ENCODE assay signal across 10 mouse cellular contexts in genomic region chr5:30593811-30594504, GRCm38 (mm10). TPM values are rescaled to one million over a fixed set of nuclear protein-coding genes. Genes with fewer than 3 reads are reported as not detected.
DNase-seq lines count a peak whose midpoint lies in the region; ATAC-seq and TF ChIP-seq lines count a peak whose summit lies in the region.
"Had no signal": no experiment of that assay in that cellular context is flagged by ENCODE, and none has a peak within 500 bp of the region (broad histone marks: within the 10 kb centered on the region; RNA-seq: fewer than 3 reads in every experiment).

No protein-coding gene starts in this region.

- TF ChIP-seq CTCF in lung, postnatal 0 days (IDR thresholded peaks at IDR 0.05), result no peak

- H3K4me2 ChIP-seq in kidney, embryonic 16.5 days (replicated peaks; ENCODE audit: low read depth, low read length), result no peak overlapping the region
- no peak overlapping the region; the same call in none of the 2 replicates for H3K4me2 ChIP-seq in heart, embryonic 11.5 days
- H3K4me2 ChIP-seq in lung, postnatal 0 days (replicated peaks; ENCODE audit: low read depth, low read length), result no peak overlapping the region

- no peak overlapping the region for H3K27ac ChIP-seq in kidney, embryonic 16.5 days (ENCODE audit: low read length)
- H3K27ac ChIP-seq in heart, embryonic 11.5 days (ENCODE audit: low read depth, low read length), result peak overlapping the region; percentile 82
- H3K27ac ChIP-seq in lung, postnatal 0 days (ENCODE audit: low read length), result peak overlapping the region; percentile 15; the same call in 1 of the 2 replicates

- no peaks in the 10 kb centered on the region for H3K36me3 ChIP-seq in kidney, embryonic 16.5 days (ENCODE audit: insufficient read depth, low read length)
- no peaks in the 10 kb centered on the region for H3K36me3 ChIP-seq in heart, embryonic 11.5 days (ENCODE audit: control insufficient read depth, insufficient read depth, low read length)
- H3K36me3 ChIP-seq in lung, postnatal 0 days (ENCODE audit: insufficient read depth, low read length), result no peaks in the 10 kb centered on the region

- no peak for TF ChIP-seq EP300 in lung, postnatal 0 days (IDR thresholded peaks at IDR 0.05)

- ATAC-seq in kidney, embryonic 16.5 days (ENCODE audit: low FRiP score, low TSS enrichment), result no peak
- ATAC-seq in heart, embryonic 11.5 days (replicated peaks; ENCODE audit: insufficient number of reproducible peaks, low FRiP score, low TSS enrichment), result no peak
- peak; percentile 55 for ATAC-seq in lung, postnatal 0 days
- no peak for ATAC-seq in frontal cortex, adult (ENCODE audit: low TSS enrichment)

- H3K27me3 ChIP-seq in kidney, embryonic 16.5 days (ENCODE audit: insufficient read depth, low read length), result peaks cover 16% of the 10 kb centered on the region
- H3K27me3 ChIP-seq in heart, embryonic 11.5 days (ENCODE audit: control insufficient read depth, insufficient read depth, low read length), result peaks cover 15% of the 10 kb centered on the region
- peaks cover 11% of the 10 kb centered on the region for H3K27me3 ChIP-seq in lung, postnatal 0 days (replicated peaks; ENCODE audit: insufficient read depth, low read length)

- peaks cover 3% of the 10 kb centered on the region for H3K4me1 ChIP-seq in kidney, embryonic 16.5 days (ENCODE audit: insufficient read depth, low read length)
- peaks cover 46% of the 10 kb centered on the region for H3K4me1 ChIP-seq in heart, embryonic 11.5 days (ENCODE audit: control insufficient read depth, insufficient read depth, low read length)
- H3K4me1 ChIP-seq in lung, postnatal 0 days (ENCODE audit: insufficient read depth, low read depth, low read length), result peaks cover 7% of the 10 kb centered on the region; the same call in 1 of the 2 replicates

- DNase-seq in kidney, adult 11 months, result peak; percentile 33
- peak; percentile 45 for DNase-seq in MN1 (ENCODE audit: low spot score)
- DNase-seq in lung, postnatal 0 days (ENCODE audit: low spot score), result peak; percentile 71
- DNase-seq in Muller cell, postnatal 12 days (ENCODE audit: inconsistent ontology term), result no peak
- no peak for DNase-seq in thymus, postnatal 14 days
- DNase-seq: right cerebral cortex, postnatal 25 days had no signal

- H3K9ac ChIP-seq in kidney, embryonic 16.5 days (replicated peaks; ENCODE audit: low read length), result no peak overlapping the region
- peak overlapping the region; percentile 49; the same call in 1 of the 2 replicates for H3K9ac ChIP-seq in heart, embryonic 11.5 days (ENCODE audit: low read depth, low read length)
- H3K9ac ChIP-seq in lung, postnatal 0 days (replicated peaks; ENCODE audit: low read depth), result no peak overlapping the region

- no peaks in the 10 kb centered on the region for H3K9me3 ChIP-seq in kidney, embryonic 16.5 days (ENCODE audit: low read length)
- no peaks in the 10 kb centered on the region for H3K9me3 ChIP-seq in heart, embryonic 11.5 days (replicated peaks; ENCODE audit: control insufficient read depth, low read length)
- H3K9me3 ChIP-seq in lung, postnatal 0 days (ENCODE audit: low read length), result no peaks in the 10 kb centered on the region
- H3K9me3 ChIP-seq: megakaryocyte, embryonic 14.5 days had no signal

- H3K4me3 ChIP-seq in kidney, embryonic 16.5 days (ENCODE audit: low read length), result no peak overlapping the region
- H3K4me3 ChIP-seq in heart, embryonic 11.5 days (ENCODE audit: low read depth, low read length), result no peak overlapping the region
- H3K4me3 ChIP-seq in lung, postnatal 0 days (ENCODE audit: low read depth, low read length), result no peak overlapping the region
- H3K4me3 ChIP-seq: megakaryocyte, embryonic 14.5 days had no signal

- WGBS in kidney, embryonic 16.5 days, result 33% methylated on average over 10 of the region's 10 CpGs
- WGBS in heart, embryonic 11.5 days (ENCODE audit: insufficient replicate concordance), result 18% methylated on average over 10 of the region's 10 CpGs
- WGBS in lung, postnatal 0 days, result 16% methylated on average over 10 of the region's 10 CpGs

RNA-seq across cellular contexts. Expression of gene Kcnk3, which starts 6.0 kb away (rescaled TPM):
- 2.0 and 5.5 TPM in 2 replicates for polyA plus RNA-seq in kidney, embryonic 16.5 days (2015; fragmentation: Nextera tagmentation; extraction: Ambion mirVana)
- 36.8 and 37.8 TPM in 2 replicates for polyA plus RNA-seq in heart, embryonic 11.5 days (2014; fragmentation: Nextera tagmentation; extraction: Ambion mirVana)
- 28.6 and 35.7 TPM in 2 replicates for polyA plus RNA-seq in lung, postnatal 0 days (2015; fragmentation: Nextera tagmentation; extraction: Ambion mirVana)

RNA-seq across cellular contexts. Expression of gene Cib4, which starts 48.3 kb away (rescaled TPM):
- polyA plus RNA-seq in kidney, embryonic 16.5 days (2015; fragmentation: Nextera tagmentation; extraction: Ambion mirVana), result not detected in 2 replicates
- polyA plus RNA-seq in heart, embryonic 11.5 days (2014; fragmentation: Nextera tagmentation; extraction: Ambion mirVana), result not detected in 2 replicates
- 0.26 TPM in 1 of 2 replicates, not detected in the other for polyA plus RNA-seq in lung, postnatal 0 days (2015; fragmentation: Nextera tagmentation; extraction: Ambion mirVana)

RNA-seq across cellular contexts. Expression of gene Slc35f6, which starts 53.8 kb away (rescaled TPM):
- polyA plus RNA-seq in kidney, embryonic 16.5 days (2015; fragmentation: Nextera tagmentation; extraction: Ambion mirVana), result 31.0 and 33.9 TPM in 2 replicates
- polyA plus RNA-seq in heart, embryonic 11.5 days (2014; fragmentation: Nextera tagmentation; extraction: Ambion mirVana), result 21.6 and 22.9 TPM in 2 replicates
- 30.1 and 34.5 TPM in 2 replicates for polyA plus RNA-seq in lung, postnatal 0 days (2015; fragmentation: Nextera tagmentation; extraction: Ambion mirVana)

Comparison
In these comparisons a context has a peak if more than half of its experiments do, and no peak if none do; other contexts are left out.
1. DNase-seq: peak in kidney, adult 11 months (single experiment), MN1 (single experiment) and lung, postnatal 0 days (single experiment); none in Muller cell, postnatal 12 days (single experiment) and thymus, postnatal 14 days (single experiment).